Mouse (Mus musculus) megakaryocyte, embryonic 14.5 days (primary cell): Measurements from ENCODE around the gene Aox2.

Experiments used
- FLI1 ChIP-seq: IDR thresholded peaks from 2 replicates; pipeline ENCODE4 v1.6.1; 2012; ENCODE audit warnings: low read length, inconsistent platforms, mixed read lengths
- GATA1 ChIP-seq: IDR thresholded peaks from 3 replicates; pipeline ENCODE4 v1.6.1; 2012; ENCODE audit warnings: mixed read lengths, low read length, inconsistent platforms, borderline replicate concordance

- TF ChIP-seq GATA1 (no peak), FLI1 (no peak)
Observed at GRCm38 (mm10) chr1:58301073-58301472, 22.9 kb downstream of the Aox2 start.
